Mouse (Mus musculus): ENCODE measurements around the gene Krtap28-13. TPM values are rescaled to one million over a fixed set of nuclear protein-coding genes. Genes with fewer than 3 reads are reported as not detected.

Krtap28-13 gene
- polyA plus RNA-seq (2014; fragmentation: Nextera tagmentation; extraction: Ambion mirVana), result 0.29 TPM in 1 of 2 replicates, not detected in the other

DNA sequence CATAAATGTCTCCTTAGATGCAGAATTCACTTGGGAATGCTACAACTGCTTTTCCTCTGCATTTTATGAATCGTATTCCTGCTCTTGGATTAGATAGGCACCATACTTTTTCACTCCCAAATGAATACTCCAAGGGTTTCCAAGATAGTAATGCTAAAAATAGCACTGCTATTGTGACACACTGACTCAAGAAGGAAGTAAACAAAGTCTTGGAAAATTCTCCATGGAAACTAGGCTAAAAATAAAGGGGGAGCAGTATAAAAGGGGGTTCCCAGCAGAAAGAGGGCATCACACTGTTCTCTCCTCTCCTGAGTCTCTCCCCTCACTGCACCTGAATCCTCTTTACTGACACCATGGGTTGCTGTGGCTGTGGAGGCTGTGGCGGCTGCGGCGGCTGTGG, at the start of gene Krtap28-13:
Gene Krtap28-13 (plus strand): TSS at position 288 of the 400 bp plus-strand sequence.
- no peaks in the 10 kb centered on the region for H3K9me3 ChIP-seq (ENCODE audit: control insufficient read depth, low read length)
- H3K27me3 ChIP-seq (replicated peaks; ENCODE audit: control insufficient read depth, insufficient read depth, low read length), result no peaks in the 10 kb centered on the region
- no peak within 1 kb of the TSS for H3K27ac ChIP-seq (replicated peaks; ENCODE audit: low read depth, low read length)
- no peak within 1 kb of the TSS for H3K4me2 ChIP-seq (ENCODE audit: low read depth, low read length)
- 93% methylated on average over 2 of the region's 4 CpGs for WGBS
- no peaks in the 10 kb centered on the region for H3K36me3 ChIP-seq (ENCODE audit: control insufficient read depth, insufficient read depth, low read length)
- no peak for ATAC-seq (ENCODE audit: low read depth)
- H3K4me3 ChIP-seq (ENCODE audit: low read depth, low read length), result no peak within 1 kb of the TSS
- no peak for DNase-seq (ENCODE audit: low spot score)
- H3K4me1 ChIP-seq (ENCODE audit: control insufficient read depth, insufficient read depth, low read length), result no peaks in the 10 kb centered on the region
- no peak within 1 kb of the TSS for H3K9ac ChIP-seq (ENCODE audit: low read depth, low read length)

DNA sequence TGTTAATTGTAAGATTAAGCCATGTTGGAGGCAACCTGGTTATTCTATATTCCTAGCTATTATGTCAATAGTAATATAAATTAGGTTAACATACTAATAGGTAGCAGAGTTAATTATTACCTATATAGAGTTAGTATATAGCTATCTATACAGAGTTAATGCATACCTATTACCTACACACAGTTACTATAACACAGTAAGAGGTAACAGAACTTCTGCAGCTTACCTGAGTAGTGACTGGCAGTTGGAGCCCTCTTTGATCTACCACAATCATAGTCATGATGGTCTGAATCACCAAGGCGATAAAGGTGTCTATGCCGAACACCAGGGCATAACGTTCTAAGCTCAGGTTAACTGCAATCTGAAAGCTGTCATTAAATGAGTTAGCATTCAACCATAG, 46.3 kb upstream of the Krtap28-13 start:
- Histone ChIP-seq H3K36me3 (ENCODE audit: control insufficient read depth, insufficient read depth, low read length) (no peaks in the 10 kb centered on the region), H3K27me3 (replicated peaks; ENCODE audit: control insufficient read depth, insufficient read depth, low read length) (no peaks in the 10 kb centered on the region), H3K4me2 (ENCODE audit: low read depth, low read length) (no peak overlapping the region), H3K9me3 (ENCODE audit: control insufficient read depth, low read length) (no peaks in the 10 kb centered on the region), H3K9ac (ENCODE audit: low read depth, low read length) (no peak overlapping the region), H3K4me3 (ENCODE audit: low read depth, low read length) (no peak overlapping the region), H3K27ac (replicated peaks; ENCODE audit: low read depth, low read length) (no peak overlapping the region), H3K4me1 (ENCODE audit: control insufficient read depth, insufficient read depth, low read length) (no peaks in the 10 kb centered on the region)
- ATAC-seq (ENCODE audit: low read depth), result no peak
- 93% methylated on average over 3 of the region's 3 CpGs for WGBS
- no peak for DNase-seq (ENCODE audit: low spot score)

DNA sequence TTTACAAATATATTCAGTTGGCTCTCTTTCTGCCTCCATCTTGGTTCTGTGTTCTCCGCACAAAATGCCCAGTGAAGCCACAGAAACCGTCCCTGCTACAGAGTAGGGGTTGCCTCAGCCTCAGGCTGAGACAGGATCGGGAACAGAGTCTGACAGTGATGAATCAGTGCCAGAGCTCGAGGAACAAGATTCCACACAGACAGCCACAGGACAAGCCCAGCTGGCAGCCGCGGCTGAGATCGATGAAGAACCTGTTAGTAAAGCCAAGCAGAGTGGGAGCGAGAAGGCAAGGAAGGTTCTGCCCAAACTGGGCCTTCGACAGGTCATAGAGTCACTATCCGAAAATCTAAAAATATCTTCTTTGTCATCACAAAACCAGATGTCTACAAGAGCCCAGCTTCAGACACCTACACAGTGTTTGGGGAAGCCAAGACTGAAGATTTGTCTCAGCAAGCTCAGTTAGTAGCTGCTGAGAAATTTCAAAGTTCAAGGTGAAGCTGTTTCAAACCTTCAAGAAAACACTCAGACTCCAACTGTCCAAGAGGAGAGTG, 45.3 kb upstream of the Krtap28-13 start:
- Histone ChIP-seq H3K36me3 (ENCODE audit: control insufficient read depth, insufficient read depth, low read length) (no peaks in the 10 kb centered on the region), H3K4me3 (ENCODE audit: low read depth, low read length) (no peak overlapping the region), H3K4me1 (ENCODE audit: control insufficient read depth, insufficient read depth, low read length) (no peaks in the 10 kb centered on the region), H3K9ac (ENCODE audit: low read depth, low read length) (no peak overlapping the region), H3K4me2 (ENCODE audit: low read depth, low read length) (no peak overlapping the region), H3K27ac (replicated peaks; ENCODE audit: low read depth, low read length) (no peak overlapping the region), H3K27me3 (replicated peaks; ENCODE audit: control insufficient read depth, insufficient read depth, low read length) (no peaks in the 10 kb centered on the region), H3K9me3 (ENCODE audit: control insufficient read depth, low read length) (no peaks in the 10 kb centered on the region)
- 77% methylated on average over 10 of the region's 10 CpGs for WGBS
- ATAC-seq (ENCODE audit: low read depth), result no peak
- no peak for DNase-seq (ENCODE audit: low spot score)

DNA sequence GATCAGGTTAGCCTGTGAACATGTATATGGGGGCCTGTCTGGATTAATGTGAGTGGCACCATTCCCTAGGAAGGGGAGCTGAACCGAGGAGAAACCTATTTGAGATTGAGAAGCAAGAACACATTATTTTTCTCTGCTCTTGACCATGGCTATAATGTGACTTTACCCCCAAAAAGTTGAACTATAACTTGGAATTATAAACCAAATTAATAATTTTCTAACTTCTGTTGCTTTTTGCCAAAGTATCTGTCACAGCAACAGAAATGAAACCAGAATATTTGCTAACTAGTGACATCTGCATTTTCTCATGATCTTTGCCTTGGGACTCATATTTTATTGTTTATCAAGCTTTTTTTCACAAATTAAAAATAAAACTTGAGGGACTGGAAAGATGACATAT, 44.2 kb upstream of the Krtap28-13 start:
- no peak for ATAC-seq (ENCODE audit: low read depth)
- H3K9ac ChIP-seq (ENCODE audit: low read depth, low read length), result no peak overlapping the region
- H3K9me3 ChIP-seq (ENCODE audit: control insufficient read depth, low read length), result no peaks in the 10 kb centered on the region
- no peak for DNase-seq (ENCODE audit: low spot score)
- no peak overlapping the region for H3K4me2 ChIP-seq (ENCODE audit: low read depth, low read length)
- WGBS, result 74% methylated on average over 1 of the region's 1 CpGs
- H3K36me3 ChIP-seq (ENCODE audit: control insufficient read depth, insufficient read depth, low read length), result no peaks in the 10 kb centered on the region
- no peaks in the 10 kb centered on the region for H3K27me3 ChIP-seq (replicated peaks; ENCODE audit: control insufficient read depth, insufficient read depth, low read length)
- H3K4me1 ChIP-seq (ENCODE audit: control insufficient read depth, insufficient read depth, low read length), result no peaks in the 10 kb centered on the region
- H3K27ac ChIP-seq (replicated peaks; ENCODE audit: low read depth, low read length), result no peak overlapping the region
- no peak overlapping the region for H3K4me3 ChIP-seq (ENCODE audit: low read depth, low read length)

DNA sequence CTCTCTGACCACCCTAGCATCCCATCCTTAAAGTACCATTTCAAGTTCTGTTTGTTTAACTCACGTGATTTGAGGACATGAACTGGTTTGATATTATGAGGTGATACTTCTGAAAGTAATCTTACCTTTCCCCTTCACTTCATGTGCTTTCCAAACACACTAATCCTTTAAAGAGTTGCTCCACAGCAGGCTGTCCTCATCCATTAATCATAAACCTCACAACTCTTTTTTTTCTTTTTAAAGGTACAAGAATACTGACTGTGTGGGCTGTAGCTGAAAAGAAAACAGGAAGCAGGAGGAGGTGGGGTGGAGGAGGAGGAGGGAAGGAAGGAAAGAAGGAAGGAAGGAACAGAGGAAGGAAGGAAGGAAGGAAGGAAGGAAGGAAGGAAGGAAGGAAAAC, 28.8 kb upstream of the Krtap28-13 start:
- no peak for DNase-seq (ENCODE audit: low spot score)
- ATAC-seq (ENCODE audit: low read depth), result no peak

DNA sequence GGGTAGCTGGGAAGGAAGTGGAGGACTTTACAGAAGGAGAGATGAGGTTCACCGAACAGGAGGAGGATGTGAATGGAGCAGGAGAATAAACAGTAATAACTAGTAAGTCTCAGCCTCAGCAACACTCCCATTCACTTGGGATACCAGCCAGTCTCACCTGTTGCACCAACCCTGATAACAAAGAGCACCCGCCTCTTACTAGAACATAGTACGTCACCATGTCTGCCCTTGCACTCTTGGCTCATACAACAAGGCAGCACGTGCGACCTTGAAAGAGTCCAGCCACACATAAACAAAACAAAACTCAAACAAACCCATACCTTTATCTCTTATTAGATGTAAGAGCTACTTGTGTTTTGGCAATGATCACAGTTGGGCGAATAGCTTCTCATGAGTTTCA, 28.2 kb upstream of the Krtap28-13 start:
- H3K27me3 ChIP-seq (replicated peaks; ENCODE audit: control insufficient read depth, insufficient read depth, low read length), result no peaks in the 10 kb centered on the region
- ATAC-seq (ENCODE audit: low read depth), result no peak
- no peak overlapping the region for H3K4me3 ChIP-seq (ENCODE audit: low read depth, low read length)
- WGBS, result 89% methylated on average over 6 of the region's 6 CpGs
- no peaks in the 10 kb centered on the region for H3K36me3 ChIP-seq (ENCODE audit: control insufficient read depth, insufficient read depth, low read length)
- H3K9me3 ChIP-seq (ENCODE audit: control insufficient read depth, low read length), result no peaks in the 10 kb centered on the region
- no peak overlapping the region for H3K9ac ChIP-seq (ENCODE audit: low read depth, low read length)
- no peak overlapping the region for H3K4me2 ChIP-seq (ENCODE audit: low read depth, low read length)
- no peaks in the 10 kb centered on the region for H3K4me1 ChIP-seq (ENCODE audit: control insufficient read depth, insufficient read depth, low read length)
- no peak for DNase-seq (ENCODE audit: low spot score)
- H3K27ac ChIP-seq (replicated peaks; ENCODE audit: low read depth, low read length), result no peak overlapping the region

More for the DNA sequence above, 28.8 kb upstream of the Krtap28-13 start:
- Histone ChIP-seq H3K27ac (replicated peaks; ENCODE audit: low read depth, low read length) (no peak overlapping the region), H3K4me1 (ENCODE audit: control insufficient read depth, insufficient read depth, low read length) (no peaks in the 10 kb centered on the region), H3K4me2 (ENCODE audit: low read depth, low read length) (no peak overlapping the region), H3K36me3 (ENCODE audit: control insufficient read depth, insufficient read depth, low read length) (no peaks in the 10 kb centered on the region), H3K27me3 (replicated peaks; ENCODE audit: control insufficient read depth, insufficient read depth, low read length) (no peaks in the 10 kb centered on the region), H3K9me3 (ENCODE audit: control insufficient read depth, low read length) (no peaks in the 10 kb centered on the region), H3K9ac (ENCODE audit: low read depth, low read length) (no peak overlapping the region), H3K4me3 (ENCODE audit: low read depth, low read length) (no peak overlapping the region)
- 32% methylated on average over 1 of the region's 1 CpGs for WGBS

DNA sequence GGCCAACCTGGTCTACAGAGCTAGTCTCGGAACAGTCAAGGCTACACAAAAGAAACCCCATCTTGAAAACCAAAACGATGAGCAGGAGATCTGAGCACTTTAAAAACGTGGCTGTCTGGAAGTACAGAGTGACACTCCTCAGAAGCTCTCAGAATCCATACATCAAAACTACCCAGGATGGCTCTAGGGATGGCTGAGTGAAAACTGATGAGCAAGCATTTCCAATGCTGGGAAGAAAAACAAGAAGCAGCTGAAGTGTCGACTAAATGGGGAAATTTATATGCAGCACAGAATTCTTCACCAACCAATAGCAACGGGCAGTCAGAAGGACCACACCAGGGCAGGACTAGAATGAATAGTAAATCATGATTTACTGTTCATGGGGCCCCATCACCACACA, 26.2 kb upstream of the Krtap28-13 start:
- no peak overlapping the region for H3K27ac ChIP-seq (replicated peaks; ENCODE audit: low read depth, low read length)
- WGBS, result 69% methylated on average over 5 of the region's 5 CpGs
- no peak for ATAC-seq (ENCODE audit: low read depth)

DNA sequence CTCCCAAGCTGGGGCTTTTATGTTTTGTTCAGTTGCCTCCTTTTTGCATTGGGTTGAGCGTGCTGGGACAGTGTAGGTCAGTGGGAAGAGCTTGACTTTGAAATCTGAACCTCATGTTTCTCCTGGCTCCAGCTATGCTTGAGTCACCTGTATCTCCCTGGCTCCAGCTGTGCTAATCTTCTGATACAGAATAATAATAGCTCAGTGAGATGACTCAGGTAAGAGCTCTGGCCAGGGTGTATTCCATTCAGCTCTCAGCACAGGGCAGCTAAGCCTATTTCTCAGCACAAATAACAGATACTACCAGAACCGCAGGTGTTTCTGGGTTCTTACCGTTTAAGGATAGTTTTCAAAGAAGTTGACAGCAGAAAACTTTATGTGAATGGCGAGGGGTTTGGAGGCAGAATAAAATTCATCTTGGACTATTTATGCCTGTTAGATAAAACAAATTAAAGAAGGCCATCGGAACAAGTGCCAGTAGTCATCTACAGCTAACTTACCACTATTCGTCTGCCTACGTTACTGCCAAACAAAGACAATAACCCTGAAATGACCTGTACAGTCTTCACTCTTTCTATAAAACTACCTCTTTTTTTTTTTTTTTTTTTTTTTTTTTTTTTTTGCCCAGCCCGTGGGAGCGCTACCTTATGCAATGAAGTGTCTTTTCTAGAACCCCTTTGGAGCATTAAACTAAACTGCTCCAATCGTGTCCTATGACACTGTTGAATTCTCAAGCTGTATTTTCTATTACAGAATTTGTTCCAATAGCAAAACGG, 23.6 kb upstream of the Krtap28-13 start:
- WGBS, result 67% methylated on average over 11 of the region's 11 CpGs
- H3K27me3 ChIP-seq (replicated peaks; ENCODE audit: control insufficient read depth, insufficient read depth, low read length), result no peaks in the 10 kb centered on the region

More for the DNA sequence above, 26.2 kb upstream of the Krtap28-13 start:
- no peaks in the 10 kb centered on the region for H3K36me3 ChIP-seq (ENCODE audit: control insufficient read depth, insufficient read depth, low read length)
- H3K4me1 ChIP-seq (ENCODE audit: control insufficient read depth, insufficient read depth, low read length), result no peaks in the 10 kb centered on the region
- no peak overlapping the region for H3K4me3 ChIP-seq (ENCODE audit: low read depth, low read length)
- H3K27me3 ChIP-seq (replicated peaks; ENCODE audit: control insufficient read depth, insufficient read depth, low read length), result no peaks in the 10 kb centered on the region
- H3K9ac ChIP-seq (ENCODE audit: low read depth, low read length), result no peak overlapping the region
- H3K9me3 ChIP-seq (ENCODE audit: control insufficient read depth, low read length), result no peaks in the 10 kb centered on the region
- H3K4me2 ChIP-seq (ENCODE audit: low read depth, low read length), result no peak overlapping the region
- no peak for DNase-seq (ENCODE audit: low spot score)

More for the DNA sequence above, 23.6 kb upstream of the Krtap28-13 start:
- no peak overlapping the region for H3K4me3 ChIP-seq (ENCODE audit: low read depth, low read length)
- H3K36me3 ChIP-seq (ENCODE audit: control insufficient read depth, insufficient read depth, low read length), result no peaks in the 10 kb centered on the region
- DNase-seq (ENCODE audit: low spot score), result no peak
- H3K4me1 ChIP-seq (ENCODE audit: control insufficient read depth, insufficient read depth, low read length), result no peaks in the 10 kb centered on the region
- no peak overlapping the region for H3K27ac ChIP-seq (replicated peaks; ENCODE audit: low read depth, low read length)
- H3K9me3 ChIP-seq (ENCODE audit: control insufficient read depth, low read length), result no peaks in the 10 kb centered on the region
- no peak overlapping the region for H3K9ac ChIP-seq (ENCODE audit: low read depth, low read length)
- no peak for ATAC-seq (ENCODE audit: low read depth)
- H3K4me2 ChIP-seq (ENCODE audit: low read depth, low read length), result peak overlapping the region; percentile 72
